10 mouse cellular contexts compared by ENCODE assay signal in genomic region chr8:105727397-105728124, GRCm38 (mm10). TPM values are rescaled to one million over a fixed set of nuclear protein-coding genes. Genes with fewer than 3 reads are reported as not detected.
A peak's percentile ranks its signal among the peaks of the same experiment; 100 is the strongest.
DNase-seq lines count a peak whose midpoint lies in the region; ATAC-seq and TF ChIP-seq lines count a peak whose summit lies in the region.
"Had no signal": no experiment of that assay in that cellular context is flagged by ENCODE, and none has a peak within 500 bp of the region (broad histone marks: within the 10 kb centered on the region; RNA-seq: fewer than 3 reads in every experiment).

No protein-coding gene starts in this region.

- TF ChIP-seq CTCF in forebrain, postnatal 0 days (IDR thresholded peaks at IDR 0.05; ENCODE audit: low read depth): no peak

- no peak overlapping the region for H3K27ac ChIP-seq in liver, embryonic 15.5 days (replicated peaks)
- H3K27ac ChIP-seq in forebrain, postnatal 0 days (ENCODE audit: low read depth, low read length): no peak overlapping the region
- no peak overlapping the region; the same call in 1 of the 2 replicates for H3K27ac ChIP-seq in midbrain, embryonic 16.5 days (ENCODE audit: low read length)

- H3K27me3 ChIP-seq in liver, embryonic 15.5 days: no peaks in the 10 kb centered on the region
- H3K27me3 ChIP-seq in forebrain, postnatal 0 days (ENCODE audit: insufficient read depth, low read length): no peaks in the 10 kb centered on the region
- H3K27me3 ChIP-seq in midbrain, embryonic 16.5 days (ENCODE audit: control insufficient read depth, insufficient read depth, low read depth, low read length): no peaks in the 10 kb centered on the region
- H3K27me3 ChIP-seq: CH12.LX had no signal

- intact Hi-C loops in heart, postnatal 36 days (cut with DNase I): no loop called here

- no peak overlapping the region for H3K4me3 ChIP-seq in liver, embryonic 15.5 days (replicated peaks)
- no peak overlapping the region for H3K4me3 ChIP-seq in forebrain, postnatal 0 days (ENCODE audit: low read depth, low read length)
- H3K4me3 ChIP-seq in midbrain, embryonic 16.5 days (ENCODE audit: low read depth, low read length): no peak overlapping the region
- H3K4me3 ChIP-seq: erythroblast, embryonic 14.5 days had no signal

- H3K4me2 ChIP-seq in liver, embryonic 15.5 days: no peak overlapping the region
- H3K4me2 ChIP-seq in forebrain, postnatal 0 days (ENCODE audit: low read depth): no peak overlapping the region
- H3K4me2 ChIP-seq in midbrain, embryonic 16.5 days (ENCODE audit: low read length): no peak overlapping the region

- peaks cover 9% of the 10 kb centered on the region for H3K4me1 ChIP-seq in liver, embryonic 15.5 days (replicated peaks)
- H3K4me1 ChIP-seq in forebrain, postnatal 0 days (ENCODE audit: insufficient read depth): no peaks in the 10 kb centered on the region
- no peaks in the 10 kb centered on the region for H3K4me1 ChIP-seq in midbrain, embryonic 16.5 days (ENCODE audit: control insufficient read depth, insufficient read depth, low read length)

- peak; percentile 15 for DNase-seq in embryo, embryonic 11 days
- no peak for DNase-seq in embryo, embryonic 10.5 days (ENCODE audit: low spot score)
- peak; percentile 42 for DNase-seq in adrenal gland, postnatal 10 days
- DNase-seq in heart, postnatal 36 days: peak; percentile 53 to 58
- DNase-seq in frontal cortex, adult 2 months (ENCODE audit: extremely low spot score in 1 of 2, low spot score in 1 of 2): no peak
- DNase-seq in forebrain, postnatal 0 days: no peak

- WGBS in liver, embryonic 15.5 days (ENCODE audit: insufficient replicate concordance): 37% methylated on average over 18 of the region's 18 CpGs
- 87% methylated on average over 18 of the region's 18 CpGs for WGBS in forebrain, postnatal 0 days
- WGBS in midbrain, embryonic 16.5 days: 86% methylated on average over 18 of the region's 18 CpGs

- H3K9ac ChIP-seq in liver, embryonic 15.5 days: no peak overlapping the region
- H3K9ac ChIP-seq in forebrain, postnatal 0 days: no peak overlapping the region
- H3K9ac ChIP-seq in midbrain, embryonic 16.5 days (ENCODE audit: low read depth, low read length): no peak overlapping the region

- H3K9me3 ChIP-seq in liver, embryonic 15.5 days (replicated peaks): no peaks in the 10 kb centered on the region
- H3K9me3 ChIP-seq in forebrain, postnatal 0 days (ENCODE audit: low read length): no peaks in the 10 kb centered on the region
- no peaks in the 10 kb centered on the region for H3K9me3 ChIP-seq in midbrain, embryonic 16.5 days (replicated peaks; ENCODE audit: control insufficient read depth, low read length, poor library complexity, severe bottlenecking)

- no peaks in the 10 kb centered on the region for H3K36me3 ChIP-seq in liver, embryonic 15.5 days (replicated peaks)
- peaks cover 41% of the 10 kb centered on the region for H3K36me3 ChIP-seq in forebrain, postnatal 0 days (ENCODE audit: insufficient read depth)
- H3K36me3 ChIP-seq in midbrain, embryonic 16.5 days (ENCODE audit: control insufficient read depth, insufficient read depth, low read length): peaks cover 30% of the 10 kb centered on the region

- ATAC-seq in liver, embryonic 15.5 days (ENCODE audit: insufficient read depth): peak; percentile 58
- ATAC-seq in forebrain, postnatal 0 days: no peak
- ATAC-seq in midbrain, embryonic 16.5 days: no peak

RNA-seq across cellular contexts. Expression of gene Enkd1, which starts 19.6 kb away (rescaled TPM):
- total RNA-seq in adrenal gland, postnatal 10 days (2021): 1 to 10 TPM; 3.9 to 7.5 TPM
- 1 to 10 TPM; 1.3 to 2.2 TPM for total RNA-seq in heart, postnatal 36 days (2021)
- 4.4 and 5.2 TPM in 2 replicates for polyA plus RNA-seq in liver, embryonic 15.5 days (2015; fragmentation: Nextera tagmentation; extraction: Ambion mirVana)
- 15.6 and 16.0 TPM in 2 replicates for polyA plus RNA-seq in frontal cortex, adult 2 months (2012; rRNA removed)
- total RNA-seq in forebrain, postnatal 0 days (2014; rRNA removed): 10.3 and 10.9 TPM in 2 replicates
- polyA plus RNA-seq in forebrain, postnatal 0 days (2015; fragmentation: Nextera tagmentation; extraction: Ambion mirVana): 15.2 and 16.8 TPM in 2 replicates
- 14.9 and 16.5 TPM in 2 replicates for polyA plus RNA-seq in midbrain, embryonic 16.5 days (2015; fragmentation: Nextera tagmentation; extraction: Ambion mirVana)

RNA-seq across cellular contexts. Expression of gene 4933405L10Rik, which starts 20.1 kb away (rescaled TPM):
- total RNA-seq in adrenal gland, postnatal 10 days (2021): not detected
- total RNA-seq in heart, postnatal 36 days (2021): not detected
- not detected in 2 replicates for polyA plus RNA-seq in liver, embryonic 15.5 days (2015; fragmentation: Nextera tagmentation; extraction: Ambion mirVana)
- 0.38 and 0.92 TPM in 2 replicates for polyA plus RNA-seq in frontal cortex, adult 2 months (2012; rRNA removed)
- 0.23 TPM in 1 of 2 replicates, not detected in the other for total RNA-seq in forebrain, postnatal 0 days (2014; rRNA removed)
- 0.21 and 0.31 TPM in 2 replicates for polyA plus RNA-seq in forebrain, postnatal 0 days (2015; fragmentation: Nextera tagmentation; extraction: Ambion mirVana)
- 0.28 and 0.45 TPM in 2 replicates for polyA plus RNA-seq in midbrain, embryonic 16.5 days (2015; fragmentation: Nextera tagmentation; extraction: Ambion mirVana)
- polyA plus RNA-seq: erythroblast, embryonic 14.5 days had no signal

RNA-seq across cellular contexts. Expression of gene Pard6a, which starts 26.6 kb away (rescaled TPM):
- total RNA-seq in adrenal gland, postnatal 10 days (2021): 10 to 100 TPM in 1 of 2 experiments, 1 to 10 TPM in 1; 9.1 to 12.6 TPM
- total RNA-seq in heart, postnatal 36 days (2021): 1 to 10 TPM; 7.7 to 8.5 TPM
- 6.1 and 6.3 TPM in 2 replicates for polyA plus RNA-seq in liver, embryonic 15.5 days (2015; fragmentation: Nextera tagmentation; extraction: Ambion mirVana)
- 49.5 and 57.0 TPM in 2 replicates for polyA plus RNA-seq in frontal cortex, adult 2 months (2012; rRNA removed)
- 59.3 and 71.1 TPM in 2 replicates for total RNA-seq in forebrain, postnatal 0 days (2014; rRNA removed)
- 63.8 and 72.5 TPM in 2 replicates for polyA plus RNA-seq in forebrain, postnatal 0 days (2015; fragmentation: Nextera tagmentation; extraction: Ambion mirVana)
- polyA plus RNA-seq in midbrain, embryonic 16.5 days (2015; fragmentation: Nextera tagmentation; extraction: Ambion mirVana): 50.2 and 57.9 TPM in 2 replicates

RNA-seq across cellular contexts. Expression of gene Acd, which starts 26.7 kb away (rescaled TPM):
- total RNA-seq in adrenal gland, postnatal 10 days (2021): 10 to 100 TPM; 27.9 to 28.2 TPM
- total RNA-seq in heart, postnatal 36 days (2021): 10 to 100 TPM; 11.7 to 12.3 TPM
- 22.4 and 23.6 TPM in 2 replicates for polyA plus RNA-seq in liver, embryonic 15.5 days (2015; fragmentation: Nextera tagmentation; extraction: Ambion mirVana)
- 42.5 and 46.0 TPM in 2 replicates for polyA plus RNA-seq in frontal cortex, adult 2 months (2012; rRNA removed)
- total RNA-seq in forebrain, postnatal 0 days (2014; rRNA removed): 24.1 and 35.0 TPM in 2 replicates
- 90.0 and 95.7 TPM in 2 replicates for polyA plus RNA-seq in forebrain, postnatal 0 days (2015; fragmentation: Nextera tagmentation; extraction: Ambion mirVana)
- polyA plus RNA-seq in midbrain, embryonic 16.5 days (2015; fragmentation: Nextera tagmentation; extraction: Ambion mirVana): 95.6 and 97.6 TPM in 2 replicates

RNA-seq across cellular contexts. Expression of gene Gfod2, which starts 30.9 kb away (rescaled TPM):
- total RNA-seq in adrenal gland, postnatal 10 days (2021): 10 to 100 TPM in 1 of 2 experiments, 1 to 10 TPM in 1; 7.5 to 12.8 TPM
- 1 to 10 TPM; 4.0 to 4.1 TPM for total RNA-seq in heart, postnatal 36 days (2021)
- 1.8 and 2.3 TPM in 2 replicates for polyA plus RNA-seq in liver, embryonic 15.5 days (2015; fragmentation: Nextera tagmentation; extraction: Ambion mirVana)
- polyA plus RNA-seq in frontal cortex, adult 2 months (2012; rRNA removed): 18.1 and 21.5 TPM in 2 replicates
- total RNA-seq in forebrain, postnatal 0 days (2014; rRNA removed): 42.6 and 51.2 TPM in 2 replicates
- polyA plus RNA-seq in forebrain, postnatal 0 days (2015; fragmentation: Nextera tagmentation; extraction: Ambion mirVana): 58.4 and 71.2 TPM in 2 replicates
- polyA plus RNA-seq in midbrain, embryonic 16.5 days (2015; fragmentation: Nextera tagmentation; extraction: Ambion mirVana): 94.0 and 95.6 TPM in 2 replicates

Comparison
In these comparisons a context has a peak if more than half of its experiments do, and no peak if none do; other contexts are left out.
1. DNase-seq: peak in embryo, embryonic 11 days (single experiment), adrenal gland, postnatal 10 days (single experiment) and heart, postnatal 36 days (2 of 2); none in embryo, embryonic 10.5 days (single experiment), frontal cortex, adult 2 months (0 of 2) and forebrain, postnatal 0 days (single experiment).